Mouse (Mus musculus) ES-Bruce4 (cell line): ENCODE data around the gene Tnfsf9.

ENCODE experiments used
- CTCF ChIP-seq: IDR thresholded peaks from one replicate; pipeline ENCODE4 v1.8.1; 2011; ENCODE audit warnings: low read depth, low read length
- POLR2A ChIP-seq: IDR thresholded peaks from one replicate; pipeline ENCODE4 v1.8.1; 2011; ENCODE audit warnings: low read length; ENCODE audit not compliant: insufficient read depth

DNA sequence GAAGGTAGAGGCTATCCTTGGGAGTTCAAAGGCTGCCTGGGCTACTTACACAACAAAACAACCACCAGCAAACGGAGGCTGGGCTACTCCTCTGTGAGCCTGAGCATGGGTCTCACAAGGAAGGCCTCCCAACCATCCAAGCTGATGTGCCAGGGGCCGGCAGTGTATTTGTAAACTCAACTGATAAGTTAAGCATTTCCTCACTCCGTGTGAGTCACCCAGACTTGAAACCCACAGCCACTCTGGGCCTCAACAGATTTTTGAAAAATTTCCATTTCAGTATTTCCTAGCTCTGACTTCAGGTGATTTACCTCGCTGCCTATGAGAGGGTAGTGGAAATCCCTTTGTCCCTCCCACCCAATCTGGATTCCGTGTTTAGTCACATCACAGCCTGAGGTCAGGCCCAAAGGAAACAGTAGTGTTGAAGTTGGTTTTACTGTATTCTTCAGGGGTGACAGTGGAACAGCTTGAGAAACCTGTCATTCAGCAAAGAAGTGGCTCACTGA is 3.6 kb downstream of the Tnfsf9 start:
- no peak for TF ChIP-seq POLR2A
- no peak for TF ChIP-seq CTCF
